Mouse (Mus musculus) 3134 (cell line): ENCODE results near the gene Stxbp1.
A peak's percentile ranks its signal among the peaks of the same experiment; 100 is the strongest.

Experiments
- DNase-seq: peaks from one replicate; pipeline ENCODE4 v3.0.0-alpha.2; 2011; ENCODE audit warnings: low spot score; ENCODE audit not compliant: insufficient read length; ENCODE audit errors: extremely low read depth

Gene Stxbp1

DNA sequence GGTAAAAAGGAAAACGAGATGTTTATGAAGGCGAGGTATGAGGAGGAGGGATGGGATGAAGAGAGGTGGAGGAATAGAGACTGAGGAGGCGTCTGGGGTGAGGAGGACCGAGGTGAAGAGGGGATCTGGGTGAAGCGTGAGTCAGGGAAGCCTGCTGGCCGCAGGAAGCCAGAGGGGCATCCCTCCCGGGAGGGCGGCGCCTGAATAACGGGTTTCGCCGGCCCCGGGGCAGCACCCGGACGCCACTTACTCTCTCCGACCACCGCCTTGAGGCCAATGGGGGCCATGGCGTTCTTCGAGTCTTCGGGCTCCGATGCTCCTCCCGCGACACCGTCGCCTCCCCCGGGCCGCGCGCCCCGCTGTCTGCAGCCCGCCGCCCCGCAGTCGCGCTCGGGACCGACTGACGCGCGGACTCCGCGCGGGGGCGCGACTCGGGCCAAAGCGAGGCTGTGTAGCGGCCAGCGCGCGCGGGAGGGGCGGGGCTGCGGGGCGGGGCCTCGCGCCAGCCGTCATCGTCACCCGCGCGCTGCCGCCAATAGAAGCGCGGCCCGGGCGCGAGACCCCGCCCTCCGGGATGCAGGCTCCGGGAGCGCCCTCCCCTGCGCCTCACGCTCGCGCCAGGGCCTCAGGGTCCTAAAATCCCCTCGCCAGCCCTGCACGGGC, at the start of gene Stxbp1:
TSS of gene Stxbp1 (minus strand) at position 441 of the 663 bp plus-strand sequence.
- peak; percentile 89 for DNase-seq

GRCm38 (mm10) chr2:32896507-32897147, 49.6 kb upstream of the Stxbp1 start:
- peak; percentile 52 for DNase-seq

DNA sequence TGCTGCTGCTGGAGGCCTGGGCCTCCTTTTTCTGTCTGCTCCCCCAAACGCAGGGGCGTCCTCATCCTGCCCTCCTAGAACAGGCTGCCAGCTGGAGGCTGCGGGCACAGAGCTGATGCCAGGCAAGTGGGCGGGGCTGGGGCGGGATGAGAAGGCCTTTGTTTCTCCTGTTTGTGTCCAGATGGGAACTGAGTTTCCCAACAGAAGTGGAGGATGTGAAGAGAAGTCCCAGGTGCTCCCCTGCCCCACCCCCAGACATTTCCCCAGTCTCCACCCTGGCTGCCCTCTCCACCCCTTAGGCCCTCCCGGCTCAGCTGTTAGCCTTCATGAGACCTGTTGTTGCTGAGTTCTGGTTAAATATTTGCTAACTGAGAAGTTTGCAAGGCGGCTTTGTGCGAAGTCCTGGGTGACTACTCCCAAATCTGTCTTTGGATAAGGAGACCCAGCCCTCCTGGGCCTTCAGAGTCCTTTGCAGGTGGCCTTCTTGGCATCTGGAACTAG, 48.6 kb upstream of the Stxbp1 start:
- peak; percentile 80 for DNase-seq

- no peak for DNase-seq
Observed at GRCm38 (mm10) chr2:32894097-32894496, 47.1 kb upstream of the Stxbp1 start.

GRCm38 (mm10) chr2:32892490-32892889, 45.4 kb upstream of the Stxbp1 start:
- DNase-seq: no peak

- no peak for DNase-seq
Observed at GRCm38 (mm10) chr2:32891278-32891677, 44.2 kb upstream of the Stxbp1 start.

- DNase-seq: no peak
Observed at GRCm38 (mm10) chr2:32890280-32890679, 43.2 kb upstream of the Stxbp1 start.

DNA sequence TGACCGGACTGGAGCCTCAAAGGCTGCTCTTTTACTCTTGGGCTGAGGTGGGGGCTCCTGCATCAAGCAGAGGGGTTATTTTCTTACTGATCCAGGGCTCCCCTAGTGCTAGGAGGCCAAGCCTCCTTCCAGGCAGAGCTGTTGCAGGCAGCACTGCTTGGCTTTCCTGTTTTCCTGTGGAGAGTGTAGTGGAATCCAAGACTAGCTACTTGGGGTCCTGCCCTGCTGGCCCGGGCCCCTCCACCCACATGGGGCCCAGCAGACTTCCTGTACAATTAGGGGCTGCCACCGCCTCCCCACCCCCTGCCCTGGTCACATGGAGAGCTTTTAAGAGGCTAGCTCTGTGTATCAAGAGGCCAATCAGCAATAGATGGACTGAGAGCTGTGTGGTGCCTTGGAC, 41.5 kb upstream of the Stxbp1 start:
- no peak for DNase-seq

GRCm38 (mm10) chr2:32888029-32888428, 41.0 kb upstream of the Stxbp1 start:
- no peak for DNase-seq

DNA sequence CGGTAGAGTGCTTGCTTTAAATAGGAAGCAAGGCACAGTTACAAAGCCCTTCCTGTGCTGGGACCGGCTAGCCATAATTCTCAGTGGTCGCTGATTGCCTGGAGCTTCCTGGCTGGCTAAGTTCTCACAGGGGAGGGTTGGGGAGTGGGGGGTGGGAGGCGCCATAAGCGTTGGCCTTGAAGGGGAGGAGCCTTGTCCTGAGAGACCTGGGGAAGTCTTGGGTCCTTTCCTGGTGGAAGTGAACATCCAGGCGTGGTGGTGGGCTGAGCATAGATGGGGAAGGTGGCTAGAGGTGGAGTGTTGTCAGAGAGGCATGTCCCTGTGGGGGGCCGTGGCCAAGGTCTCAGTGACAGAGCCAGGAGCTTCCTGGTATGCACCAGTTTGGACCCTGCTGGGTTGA, 37.7 kb upstream of the Stxbp1 start:
- no peak for DNase-seq

DNA sequence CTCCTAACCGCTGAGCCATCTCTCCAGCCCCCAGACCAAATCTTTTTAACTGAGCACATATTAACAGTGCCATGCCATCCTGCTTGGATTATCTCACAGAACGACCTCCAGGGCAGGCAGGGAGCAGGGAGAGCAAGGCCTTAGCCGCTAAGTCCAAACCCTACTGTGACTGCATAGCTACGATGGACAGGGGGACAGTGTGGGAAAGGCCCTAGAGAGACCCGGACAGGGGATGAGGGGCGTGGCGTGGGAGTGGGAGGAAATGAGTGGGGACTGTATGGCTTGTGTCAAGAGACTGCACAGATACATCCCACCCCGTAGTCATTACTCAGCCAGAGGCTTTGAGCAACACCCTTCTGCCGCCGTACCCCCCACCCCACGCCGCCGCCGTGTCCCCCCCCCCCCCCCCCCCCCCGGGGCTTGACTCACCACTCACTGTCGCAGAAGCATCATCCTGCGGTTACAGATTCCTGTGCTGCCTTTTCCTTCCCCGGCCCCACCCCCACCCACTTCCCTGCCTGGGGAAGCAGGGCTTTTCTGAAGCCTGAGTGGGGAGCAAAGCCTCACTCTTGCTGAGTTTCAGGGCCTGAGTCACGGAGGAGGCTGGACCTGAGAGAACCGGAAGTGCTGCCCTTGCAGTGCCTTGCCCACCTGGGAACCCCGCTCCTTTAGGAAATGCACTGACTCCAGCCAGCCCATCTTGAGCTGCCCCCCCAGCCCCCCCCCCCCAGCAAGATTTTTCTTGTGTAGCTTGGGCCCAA, 35.4 kb upstream of the Stxbp1 start:
- peak; percentile 85 for DNase-seq

- peak; percentile 69 for DNase-seq
Observed at GRCm38 (mm10) chr2:32881723-32882122, 34.7 kb upstream of the Stxbp1 start.

DNA sequence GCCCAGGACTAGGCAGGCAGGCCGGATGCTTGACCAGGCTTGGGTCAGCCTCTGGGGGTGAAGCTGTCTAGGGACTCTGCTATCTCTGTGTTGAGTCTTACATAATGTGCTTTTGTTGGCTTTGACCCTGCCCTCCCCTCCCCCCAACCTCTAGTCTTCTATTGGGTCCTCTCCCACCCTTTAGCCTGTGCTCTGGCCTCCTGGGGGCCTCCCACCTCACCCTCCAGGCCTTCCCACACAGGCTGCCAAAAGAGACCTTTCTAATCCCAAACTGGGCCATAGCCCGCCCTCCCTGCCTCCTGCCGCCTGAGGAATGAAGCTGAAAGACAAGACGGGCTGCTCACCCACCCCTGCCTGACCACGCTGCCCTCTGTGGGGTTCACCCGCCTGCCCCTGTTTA, 34.0 kb upstream of the Stxbp1 start:
- DNase-seq: peak; percentile 66

GRCm38 (mm10) chr2:32879593-32879992, 32.5 kb upstream of the Stxbp1 start:
- no peak for DNase-seq

DNA sequence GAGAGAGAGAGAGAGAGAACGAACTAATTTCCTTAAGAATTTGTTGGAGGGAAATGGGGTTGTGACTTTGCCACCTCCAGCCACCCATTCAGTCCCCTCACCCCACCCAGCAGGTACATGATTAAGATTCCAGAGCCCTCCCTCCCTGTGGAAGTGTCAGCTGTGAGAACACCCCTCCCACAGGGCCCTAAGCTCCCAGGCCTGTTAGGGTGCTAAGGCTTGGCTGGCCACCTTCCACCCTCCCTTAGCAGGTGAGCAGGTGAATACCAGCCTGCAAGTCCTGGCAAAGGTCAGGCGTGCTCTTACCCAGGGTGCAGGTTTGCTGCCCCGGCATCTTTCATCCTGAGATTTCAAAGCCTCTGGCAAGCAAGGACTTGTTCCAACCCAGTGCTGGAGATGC, 31.4 kb upstream of the Stxbp1 start:
- no peak for DNase-seq

DNA sequence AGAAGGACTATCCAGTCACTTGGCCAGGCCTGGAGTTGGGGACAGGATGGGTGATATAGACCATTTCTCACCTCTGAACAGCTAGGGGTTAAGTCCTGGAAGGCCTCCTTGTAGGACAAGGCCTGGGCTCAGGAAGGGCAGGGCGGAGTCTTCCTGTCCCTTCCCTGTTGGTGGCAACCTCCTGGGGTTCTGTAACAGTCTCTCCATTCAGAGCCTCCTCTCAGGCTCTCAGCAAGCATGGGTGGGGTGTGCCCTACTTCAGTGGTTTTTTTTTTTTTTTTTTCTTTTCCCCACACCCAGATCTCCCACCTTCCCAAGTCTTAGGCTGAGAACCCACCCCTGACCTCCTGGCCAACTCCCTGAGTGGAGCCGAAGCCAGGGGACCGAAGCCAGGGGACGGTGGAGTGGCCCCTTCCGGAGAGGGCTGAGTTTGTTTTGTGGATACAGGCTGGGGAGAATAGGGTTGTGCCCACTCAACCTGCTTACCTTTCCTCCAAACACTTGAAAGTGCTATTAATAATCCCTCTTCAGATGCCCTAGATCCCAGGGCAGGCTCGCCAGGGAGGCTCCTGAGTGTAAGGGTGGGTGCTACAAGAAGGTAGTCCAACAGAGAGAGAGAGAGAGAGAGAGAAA, 30.8 kb upstream of the Stxbp1 start:
- peak; percentile 53 for DNase-seq

- DNase-seq: no peak
Observed at GRCm38 (mm10) chr2:32877303-32877702, 30.3 kb upstream of the Stxbp1 start.

- DNase-seq: no peak
Observed at GRCm38 (mm10) chr2:32876490-32877302, 29.7 kb upstream of the Stxbp1 start.

DNA sequence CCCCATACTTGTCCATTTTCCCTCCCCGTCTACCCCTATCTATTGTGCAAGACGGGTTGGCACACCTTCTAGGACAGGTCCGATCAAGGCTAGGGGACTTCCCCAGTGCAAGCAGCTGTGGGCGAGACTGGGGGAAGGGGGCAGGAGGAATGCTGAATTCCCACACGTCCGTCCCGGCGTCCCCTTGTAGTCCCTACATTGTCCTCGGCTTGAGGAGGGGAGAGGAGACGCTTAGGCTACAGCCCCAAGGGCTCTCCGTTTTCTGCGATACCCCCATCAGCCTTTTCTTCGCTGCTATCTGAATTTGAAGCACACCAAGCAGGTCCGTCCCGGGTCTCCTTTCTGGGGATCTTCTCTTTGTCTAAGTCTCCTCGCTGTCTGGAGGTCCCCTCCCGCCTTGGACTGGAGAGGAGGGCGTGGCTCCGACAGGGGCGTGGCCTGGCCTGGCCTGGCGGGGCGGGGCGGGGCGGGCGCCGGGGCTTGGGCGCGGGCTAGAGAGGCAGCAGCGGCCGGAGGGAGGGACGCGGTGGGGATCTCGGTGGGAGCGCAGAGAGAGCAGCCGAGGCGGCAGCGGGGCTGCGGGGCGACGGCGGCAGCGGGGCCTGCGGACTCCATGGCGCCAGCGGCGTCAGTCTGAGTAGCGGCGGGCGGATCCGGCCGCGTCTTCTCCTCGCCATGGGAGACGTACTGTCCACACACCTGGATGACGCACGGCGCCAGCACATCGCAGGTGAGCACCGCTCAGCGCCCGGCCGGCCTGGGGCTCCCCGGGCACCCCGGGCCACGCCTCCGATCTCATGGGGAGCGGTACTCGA, 28.8 kb upstream of the Stxbp1 start, which contains the start of gene Fam129b:
TSS of gene Fam129b (plus strand) at position 440 of the 815 bp plus-strand sequence.
- peak; percentile 86 for DNase-seq
